Mouse (Mus musculus): Measurements from ENCODE around the gene Olfr191. TPM values are rescaled to one million over a fixed set of nuclear protein-coding genes. Genes with fewer than 3 reads are reported as not detected.

Olfr191 gene
- polyA plus RNA-seq (2017; shearing (Covaris generic)): not detected

DNA sequence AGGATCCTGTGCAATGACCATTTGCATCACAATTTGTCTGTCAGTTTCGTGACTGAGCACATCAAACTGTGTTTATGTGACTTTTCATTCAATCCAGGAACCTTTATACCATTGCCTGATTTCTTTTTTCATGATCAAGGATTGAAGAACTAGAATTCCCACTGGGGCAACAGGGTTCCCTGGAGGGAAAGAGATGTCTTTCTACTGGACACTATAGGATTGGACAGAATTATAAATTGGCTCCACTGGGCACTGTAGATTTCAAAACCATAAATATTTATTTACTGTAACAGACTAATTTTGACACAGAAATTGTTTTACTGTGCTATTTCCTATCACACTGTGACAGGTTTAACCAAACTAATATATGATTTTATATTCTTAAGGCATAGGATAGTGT, at the start of gene Olfr191:
Olfr191 (minus strand) TSS at position 101 of the 400 bp plus-strand sequence.

DNA sequence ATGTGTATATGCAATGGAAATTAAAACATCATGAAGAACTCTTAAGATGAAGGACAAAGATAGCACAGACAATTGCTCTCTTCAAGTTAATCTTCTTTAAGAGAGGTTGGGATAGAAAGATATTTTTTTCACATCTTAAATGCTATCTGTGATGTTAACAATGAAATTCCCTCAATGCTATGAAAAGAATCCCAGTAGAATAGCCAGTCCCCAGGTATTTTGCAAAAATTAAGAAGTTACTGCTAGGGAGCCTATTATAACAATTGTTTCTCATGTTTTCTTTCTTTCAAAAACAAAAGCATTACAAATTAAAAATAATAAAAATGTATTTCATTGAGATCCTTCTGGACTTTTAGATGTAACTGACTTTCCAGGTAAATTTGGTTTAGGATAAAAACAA, 31.3 kb upstream of the Olfr191 start, which contains the start of gene Olfr194:
Olfr194 (minus strand) TSS at position 101 of the 400 bp plus-strand sequence.

GRCm38 (mm10) chr16:59111781-59112180, 22.2 kb upstream of the Olfr191 start, which contains the start of gene Olfr193:
Gene Olfr193 (minus strand): TSS chr16:59111881.

GRCm38 (mm10) chr16:59077905-59078304, 11.7 kb downstream of the Olfr191 start, which contains the start of gene Olfr190:
Gene Olfr190 (minus strand): TSS chr16:59078005.

DNA sequence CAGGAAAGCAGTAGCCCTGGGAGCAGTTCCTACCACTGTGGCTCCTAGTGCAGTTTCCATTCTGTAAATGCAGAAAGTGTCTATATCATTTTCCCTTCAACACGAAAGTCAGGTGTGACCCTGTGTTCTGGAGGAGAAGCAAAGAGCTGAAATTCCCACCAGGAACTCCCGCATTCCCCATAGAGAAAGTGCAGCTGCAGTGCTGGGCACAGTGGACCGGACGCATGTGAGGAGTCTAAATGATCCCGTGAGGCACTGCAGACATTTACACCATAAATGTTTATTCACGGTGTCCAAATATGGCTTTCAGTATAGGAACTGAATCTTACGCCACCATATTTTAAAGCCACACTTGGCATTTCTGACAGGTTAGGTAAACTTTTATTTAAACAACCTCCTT, 49.9 kb downstream of the Olfr191 start, which contains the start of gene Olfr187:
Olfr187 (minus strand) TSS at position 58 of the 400 bp plus-strand sequence.

Other genes starting within 250 kb of the Olfr191 start
- gene Olfr177, start 215.1 kb downstream of the Olfr191 start, polyA plus RNA-seq (2017; shearing (Covaris generic)): not detected
- gene Olfr178, start 197.8 kb downstream of the Olfr191 start, polyA plus RNA-seq (2017; shearing (Covaris generic)): not detected
- not detected for gene Olfr181, start 161.1 kb downstream of the Olfr191 start, polyA plus RNA-seq (2017; shearing (Covaris generic))
- not detected for gene Olfr180, start 160.4 kb downstream of the Olfr191 start, polyA plus RNA-seq (2017; shearing (Covaris generic))
- 0.15 TPM for gene Olfr183, start 94.5 kb downstream of the Olfr191 start, polyA plus RNA-seq (2017; shearing (Covaris generic))
- not detected for gene Olfr186, start 59.5 kb downstream of the Olfr191 start, polyA plus RNA-seq (2017; shearing (Covaris generic))
- not detected for gene Olfr187, start 50.1 kb downstream of the Olfr191 start, polyA plus RNA-seq (2017; shearing (Covaris generic))
- gene Olfr190, start 11.8 kb downstream of the Olfr191 start, polyA plus RNA-seq (2017; shearing (Covaris generic)): 0.15 TPM
- not detected for gene Olfr193, start 22.1 kb upstream of the Olfr191 start, polyA plus RNA-seq (2017; shearing (Covaris generic))
- not detected for gene Olfr194, start 31.2 kb upstream of the Olfr191 start, polyA plus RNA-seq (2017; shearing (Covaris generic))
- gene Olfr195, start 57.2 kb upstream of the Olfr191 start, polyA plus RNA-seq (2017; shearing (Covaris generic)): not detected
- 0.67 TPM for gene Olfr196, start 80.6 kb upstream of the Olfr191 start, polyA plus RNA-seq (2017; shearing (Covaris generic))
- not detected for gene Olfr198, start 113.7 kb upstream of the Olfr191 start, polyA plus RNA-seq (2017; shearing (Covaris generic))
- not detected for gene Olfr199, start 129.9 kb upstream of the Olfr191 start, polyA plus RNA-seq (2017; shearing (Covaris generic))
- not detected for gene Olfr201, start 182.8 kb upstream of the Olfr191 start, polyA plus RNA-seq (2017; shearing (Covaris generic))
- not detected for gene Olfr202, start 197.0 kb upstream of the Olfr191 start, polyA plus RNA-seq (2017; shearing (Covaris generic))
- gene Olfr203, start 209.1 kb upstream of the Olfr191 start, polyA plus RNA-seq (2017; shearing (Covaris generic)): not detected
- gene Olfr204, start 228.4 kb upstream of the Olfr191 start, polyA plus RNA-seq (2017; shearing (Covaris generic)): not detected
- gene Olfr205, start 241.3 kb upstream of the Olfr191 start, polyA plus RNA-seq (2017; shearing (Covaris generic)): not detected

Measured in naive thymus-derived CD4-positive, alpha-beta T cell, adult 5 months (primary cell).